Mouse (Mus musculus): ENCODE measurements around the gene Lhfpl2.

Lhfpl2 gene

DNA sequence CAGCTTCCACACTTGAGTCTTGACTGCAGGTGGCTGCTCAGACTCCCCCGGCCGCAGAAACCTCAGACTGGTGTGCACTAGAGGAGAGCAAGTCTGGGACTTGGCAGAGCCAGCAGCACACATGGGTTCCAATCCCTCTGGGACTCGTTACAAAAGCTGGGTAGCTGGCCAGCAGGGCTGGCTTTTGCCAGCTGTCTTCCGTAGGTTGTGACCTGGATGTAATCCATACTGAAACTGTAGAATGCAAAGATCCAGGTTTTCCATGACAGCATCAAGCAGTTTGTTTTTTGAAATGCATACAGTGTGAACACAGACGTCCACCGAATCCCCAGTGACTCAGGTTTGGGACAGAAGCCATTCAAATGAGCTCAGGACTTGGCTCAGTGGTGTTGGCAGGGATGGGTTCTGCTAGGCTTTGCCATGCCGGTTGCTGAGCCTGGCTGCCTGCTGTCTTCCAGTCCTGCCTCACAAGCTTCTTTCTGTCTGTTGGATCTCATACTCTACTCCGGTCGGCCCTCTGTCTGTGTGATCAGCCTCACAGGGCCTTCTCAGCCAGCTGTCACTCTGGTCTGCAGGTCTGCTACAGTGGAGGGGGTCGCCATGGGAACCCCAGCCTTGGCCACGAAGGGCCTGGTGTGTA lies 120.9 kb downstream of the Lhfpl2 start:
- peak; percentile 82 for DNase-seq

DNA sequence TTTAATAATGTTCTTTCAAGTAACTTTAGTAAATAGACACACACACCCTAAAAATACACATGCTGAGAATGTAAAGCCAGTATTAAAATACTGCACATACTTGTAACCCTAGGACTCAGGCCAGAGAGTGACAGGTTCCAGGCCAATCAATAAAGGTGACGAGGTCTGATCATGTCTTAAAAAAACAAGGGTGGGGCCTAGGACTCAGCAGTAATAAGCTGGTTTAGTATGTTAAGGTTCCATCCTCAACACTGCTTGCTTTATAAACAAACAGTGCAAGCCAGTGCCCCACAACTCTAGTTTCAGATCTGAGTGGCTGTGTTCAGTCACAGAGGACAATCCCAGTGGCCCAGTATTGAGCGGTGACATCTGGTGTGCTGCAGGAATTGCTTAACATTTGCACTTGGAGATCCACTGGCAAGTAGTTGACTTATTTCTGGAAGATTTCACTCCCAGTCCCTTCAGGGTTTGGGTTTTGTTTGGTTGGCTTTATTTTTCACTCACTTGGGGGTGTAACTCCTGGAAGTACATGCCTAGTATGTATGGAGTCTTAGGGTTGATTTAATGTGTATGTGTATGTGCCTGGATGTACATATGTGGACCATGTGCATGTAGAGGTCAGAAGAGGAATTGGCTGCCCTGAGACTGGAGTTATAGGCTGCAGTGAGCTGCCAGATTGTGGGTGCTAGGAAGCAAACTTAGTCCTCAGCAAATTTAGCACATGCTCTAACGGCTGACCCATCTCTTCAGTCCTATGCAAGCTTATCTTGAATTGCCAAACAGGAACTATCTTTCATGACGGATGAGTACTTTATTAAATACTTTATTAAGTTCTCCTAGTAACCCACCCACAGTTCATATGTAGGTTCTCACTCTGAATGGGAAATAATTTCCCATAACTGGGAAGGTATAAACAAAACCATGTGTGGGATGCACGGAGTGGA lies 123.2 kb downstream of the Lhfpl2 start:
- DNase-seq = no peak

DNA sequence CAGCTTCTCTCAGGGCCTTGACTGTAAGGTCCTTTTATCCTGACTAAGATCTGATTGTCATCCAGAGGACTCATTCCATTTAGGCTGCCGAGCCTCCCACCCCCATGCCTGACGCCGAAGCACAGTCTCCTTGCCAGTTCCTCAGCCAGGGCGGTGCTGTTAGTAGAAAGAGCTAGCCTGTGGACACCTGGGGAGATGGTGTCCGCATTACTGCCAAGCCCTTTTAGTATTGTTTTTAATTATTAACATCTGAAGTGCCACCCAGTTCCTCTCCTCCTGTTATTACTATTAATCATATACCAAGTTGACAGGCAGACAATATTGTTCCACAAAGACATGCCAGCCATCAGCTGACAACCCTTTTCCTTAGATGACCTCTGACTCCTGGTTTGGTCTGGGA lies 124.4 kb downstream of the Lhfpl2 start:
- DNase-seq = no peak

DNA sequence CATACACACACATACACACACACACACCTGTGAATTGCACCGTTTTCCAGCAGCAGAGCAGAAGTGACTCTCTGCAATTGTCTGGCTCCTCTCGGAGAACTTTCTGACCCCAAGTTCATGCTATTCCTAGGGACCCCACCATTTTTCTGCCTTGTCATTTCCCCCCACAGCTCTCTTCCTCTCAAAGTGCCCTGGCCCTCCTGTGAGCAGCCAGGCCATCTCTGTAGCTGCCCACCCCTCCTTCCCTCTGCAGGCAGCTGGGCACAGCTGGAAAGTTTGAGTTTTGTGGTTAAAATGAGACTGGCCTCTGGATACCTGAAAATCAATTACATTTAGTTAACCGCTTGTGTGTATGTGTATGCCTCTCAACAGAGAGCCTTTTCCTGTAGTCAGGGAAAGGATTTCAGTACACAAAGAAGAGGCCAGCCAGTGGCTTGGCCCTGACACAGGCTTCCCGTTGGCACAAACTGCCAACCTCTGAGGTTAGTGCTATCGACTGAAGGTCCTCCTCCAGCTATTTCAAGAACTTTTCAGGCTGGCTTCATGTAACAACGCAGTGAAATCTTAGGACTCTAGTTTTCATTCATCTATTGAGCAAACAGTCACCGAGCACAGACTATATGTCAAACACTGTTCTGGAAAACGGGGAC lies 125.9 kb downstream of the Lhfpl2 start:
- no peak for DNase-seq

DNA sequence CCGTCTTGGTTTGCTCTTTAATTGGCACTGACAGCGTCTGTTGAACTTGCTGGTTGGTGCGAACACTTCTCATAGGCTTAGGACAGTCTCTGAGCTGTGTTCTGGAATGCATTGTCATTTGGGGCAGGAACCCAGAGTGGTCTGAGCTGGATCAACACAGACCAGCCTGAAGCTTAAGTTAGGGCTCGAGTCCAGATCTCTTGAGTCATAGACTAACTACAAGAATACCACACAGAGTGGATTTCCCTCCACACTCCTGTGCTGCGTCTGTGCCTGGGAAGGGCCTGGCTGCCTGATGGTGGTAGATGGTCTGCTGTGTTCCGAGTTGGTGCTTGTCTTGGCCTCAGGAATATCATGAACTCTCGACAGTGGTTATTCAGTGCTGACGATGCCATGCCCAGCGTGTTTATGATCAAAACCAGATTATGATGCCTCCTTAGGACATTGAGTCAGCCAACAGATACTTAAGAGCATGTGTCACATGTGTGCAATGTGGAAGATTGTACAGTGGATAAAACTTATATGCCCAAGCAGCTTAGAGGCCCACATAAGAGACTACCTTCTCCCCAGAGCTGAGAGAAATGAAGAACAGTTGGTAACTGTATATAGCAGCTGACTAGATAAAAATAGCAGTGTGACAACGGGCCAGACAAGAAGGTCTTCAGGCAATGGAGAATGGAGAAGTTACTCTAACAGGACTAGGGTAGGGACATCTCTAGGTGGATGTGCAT lies 127.3 kb downstream of the Lhfpl2 start:
- DNase-seq = no peak

DNA sequence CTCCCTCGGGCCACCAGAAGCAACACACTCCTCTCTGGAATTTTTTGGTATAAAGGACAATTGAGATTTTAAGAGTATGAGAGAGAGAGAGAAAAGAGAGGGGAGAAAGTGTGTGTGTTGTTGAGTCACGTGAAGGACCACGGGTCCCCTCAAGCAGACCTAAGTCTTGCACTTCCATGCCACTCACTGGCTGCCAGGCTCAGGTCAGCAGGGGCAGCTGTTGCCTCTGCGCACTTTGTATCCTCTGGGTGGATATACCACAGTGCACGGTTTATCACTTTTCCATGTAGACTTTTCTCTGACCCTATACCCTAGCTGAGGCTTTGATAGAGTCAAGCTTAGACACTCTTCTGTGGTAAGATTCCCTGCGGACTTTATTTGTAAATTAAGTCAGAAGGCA lies 128.0 kb downstream of the Lhfpl2 start:
- DNase-seq = no peak

DNA sequence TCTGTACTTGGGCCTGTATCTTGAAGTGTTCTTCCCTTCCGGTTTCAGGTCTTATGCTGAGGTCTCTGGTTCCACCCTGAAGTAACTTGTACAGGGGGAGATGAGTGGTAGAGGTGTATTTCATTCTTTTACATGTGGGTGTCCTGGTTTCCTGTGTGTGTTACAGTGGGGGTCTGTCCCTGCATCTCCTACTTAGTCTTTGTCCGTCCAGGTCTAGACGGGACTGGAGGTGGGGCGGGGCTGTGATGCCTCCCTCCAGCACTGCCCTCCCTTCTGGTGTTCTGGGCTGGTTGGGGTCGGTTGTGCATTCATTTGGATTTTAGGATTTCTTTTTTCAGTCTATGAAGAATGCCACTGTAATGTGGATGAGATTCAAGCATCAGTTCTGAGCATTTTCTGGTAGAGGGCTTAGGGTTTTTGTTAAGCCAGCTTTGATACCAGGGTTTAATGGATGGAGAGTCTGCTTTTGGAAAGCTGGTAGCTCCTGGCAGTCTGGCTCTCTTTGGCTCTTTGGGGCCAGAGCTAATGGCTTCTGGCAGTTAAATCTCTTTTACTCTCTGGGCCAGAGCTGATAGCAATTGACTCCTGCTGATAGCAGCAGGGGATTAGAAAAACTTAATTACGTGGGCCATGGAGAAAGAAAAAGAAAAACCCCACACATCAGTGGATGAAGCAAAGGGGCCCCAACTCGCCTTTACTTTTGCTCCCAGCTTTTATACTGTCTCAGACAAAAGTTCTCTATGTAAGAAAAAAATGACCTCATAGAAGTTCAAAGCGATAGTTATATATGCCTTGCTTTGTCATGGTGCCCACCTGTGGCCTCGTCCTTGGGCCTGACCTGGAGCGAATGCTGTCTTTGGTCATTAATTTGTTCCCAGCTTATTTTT lies 130.8 kb downstream of the Lhfpl2 start:
- DNase-seq = no peak

DNA sequence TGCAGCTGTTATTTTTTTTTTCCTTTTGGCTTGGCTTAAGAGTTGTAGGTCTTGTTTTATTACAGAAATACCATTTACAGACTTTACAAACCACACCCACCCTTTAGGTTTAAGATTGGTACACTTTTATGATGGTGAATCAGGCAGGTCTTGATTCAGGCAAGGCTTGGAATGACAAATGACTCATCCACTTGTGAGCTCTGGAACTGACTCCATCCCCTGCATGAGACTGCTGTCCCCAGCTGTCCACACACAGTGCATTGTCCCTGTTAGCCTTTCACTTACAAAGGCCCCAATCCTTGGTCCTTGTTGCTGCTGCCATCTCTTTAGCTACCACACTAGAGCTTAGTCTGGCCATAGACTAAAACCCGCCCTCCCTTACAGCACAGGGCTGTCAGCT lies 132.8 kb downstream of the Lhfpl2 start:
- DNase-seq = no peak

DNA sequence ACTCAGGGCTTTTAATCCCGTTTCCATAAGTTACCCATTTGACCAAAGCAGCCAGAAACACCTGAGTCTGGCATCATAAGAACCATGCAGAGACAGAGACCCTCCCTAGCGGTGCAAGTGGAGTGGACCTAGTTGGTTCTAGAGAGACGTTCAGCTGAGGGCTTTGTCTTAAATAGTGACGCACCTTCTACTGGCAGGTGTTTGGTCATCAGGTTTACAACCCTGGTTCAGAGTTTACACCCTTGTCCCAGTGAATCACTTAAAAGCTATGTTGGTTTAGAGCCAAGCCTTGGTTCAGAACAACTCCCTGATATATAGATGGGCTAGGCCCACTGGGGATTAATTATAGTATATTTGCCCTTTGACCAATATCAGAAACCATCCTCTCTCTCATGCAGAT lies 135.6 kb downstream of the Lhfpl2 start:
- no peak for DNase-seq

DNA sequence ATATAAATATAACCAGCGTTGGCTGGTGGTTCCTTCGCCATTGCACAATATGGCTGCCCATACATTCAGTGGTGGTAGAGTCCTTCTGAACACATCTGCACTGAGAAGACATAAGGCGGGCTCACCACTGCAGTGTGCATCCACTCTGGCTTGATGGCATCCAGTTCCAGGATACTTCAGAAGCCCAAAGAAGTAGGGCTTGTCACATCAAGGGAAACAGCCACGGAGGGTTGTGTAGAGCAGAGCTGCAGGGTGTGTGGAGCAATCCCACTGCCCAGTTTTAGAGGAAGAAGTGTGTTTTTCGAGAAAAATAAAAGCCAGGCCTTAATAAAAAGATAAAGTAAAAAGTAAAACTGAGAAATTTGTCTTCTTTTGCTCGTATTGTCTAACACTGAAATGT lies 141.0 kb downstream of the Lhfpl2 start:
- no peak for DNase-seq

DNA sequence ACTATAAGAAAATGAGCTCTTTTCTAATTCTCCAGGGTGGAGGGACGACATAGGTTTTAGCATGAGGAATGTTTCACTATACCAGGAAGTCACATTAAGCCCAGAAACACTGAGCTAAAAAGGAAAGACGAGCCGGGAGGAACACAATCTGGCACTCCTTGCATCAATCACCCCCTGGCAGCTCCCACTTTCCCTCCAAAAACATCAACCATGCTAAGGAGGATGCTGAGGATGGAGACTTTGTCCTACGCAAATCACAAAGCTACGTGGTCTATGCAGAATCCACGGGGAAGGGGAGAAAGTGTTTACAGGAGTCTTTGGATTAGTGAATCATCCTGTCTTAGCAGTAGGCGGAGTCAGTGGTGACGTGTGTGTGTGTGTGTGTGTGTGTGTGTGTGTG lies 142.2 kb downstream of the Lhfpl2 start:
- DNase-seq = no peak

DNA sequence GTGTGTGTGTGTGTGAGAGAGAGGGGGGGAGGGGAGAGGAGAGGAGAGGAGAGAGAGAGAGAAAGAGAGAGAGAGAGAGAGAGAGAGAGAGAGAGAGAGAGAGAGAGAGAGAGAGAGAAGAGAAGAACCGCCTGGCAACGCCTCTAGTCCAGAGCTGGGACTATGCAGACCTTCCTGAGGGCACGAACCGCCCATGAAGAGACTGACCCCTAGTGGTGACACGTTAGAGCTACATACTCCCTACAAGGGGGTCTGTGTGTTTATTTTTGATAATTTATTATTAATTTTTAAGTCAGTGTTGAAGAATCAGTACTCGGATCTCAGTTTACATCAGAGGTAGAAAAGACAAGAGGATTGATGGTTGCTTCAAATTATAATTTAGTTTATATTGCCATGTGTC lies 147.6 kb downstream of the Lhfpl2 start:
- peak; percentile 37 for DNase-seq

DNA sequence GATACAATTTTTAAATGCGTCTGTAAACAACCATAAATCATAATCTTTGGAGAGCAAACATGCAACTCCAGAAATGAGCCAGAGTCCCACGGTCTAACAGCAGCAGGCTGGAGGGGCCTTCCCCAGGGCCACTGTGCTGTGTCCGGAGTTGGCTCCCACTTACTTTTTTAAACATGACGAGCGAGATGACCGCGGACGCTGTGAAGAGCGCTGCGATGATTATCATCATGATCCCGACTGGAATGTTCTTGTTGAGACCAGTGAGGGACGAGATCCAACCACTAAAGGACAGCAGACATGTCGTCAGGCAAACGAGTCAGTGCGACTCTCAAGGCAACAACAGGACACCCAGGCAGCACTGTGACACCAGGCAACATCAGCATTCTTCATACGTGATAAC lies 150.4 kb downstream of the Lhfpl2 start:
- DNase-seq = no peak

DNA sequence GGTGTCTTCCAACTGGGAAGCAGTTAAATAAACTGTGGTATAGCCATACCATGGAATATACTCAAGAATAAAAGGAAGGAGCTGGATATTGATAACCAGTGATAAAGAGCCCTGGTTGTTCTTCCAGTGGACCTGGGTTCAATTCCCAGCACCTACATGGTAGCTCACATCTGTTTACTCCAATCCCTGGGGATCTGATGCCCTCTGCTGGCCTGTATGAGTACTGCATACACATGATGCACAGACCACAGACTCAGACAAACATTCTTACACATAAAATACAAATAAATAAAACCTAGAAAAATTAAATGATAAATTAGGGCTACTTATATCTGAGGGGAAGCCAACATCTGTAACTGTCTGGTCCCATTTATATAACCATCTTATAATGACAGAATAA lies 151.3 kb downstream of the Lhfpl2 start:
- DNase-seq = no peak

DNA sequence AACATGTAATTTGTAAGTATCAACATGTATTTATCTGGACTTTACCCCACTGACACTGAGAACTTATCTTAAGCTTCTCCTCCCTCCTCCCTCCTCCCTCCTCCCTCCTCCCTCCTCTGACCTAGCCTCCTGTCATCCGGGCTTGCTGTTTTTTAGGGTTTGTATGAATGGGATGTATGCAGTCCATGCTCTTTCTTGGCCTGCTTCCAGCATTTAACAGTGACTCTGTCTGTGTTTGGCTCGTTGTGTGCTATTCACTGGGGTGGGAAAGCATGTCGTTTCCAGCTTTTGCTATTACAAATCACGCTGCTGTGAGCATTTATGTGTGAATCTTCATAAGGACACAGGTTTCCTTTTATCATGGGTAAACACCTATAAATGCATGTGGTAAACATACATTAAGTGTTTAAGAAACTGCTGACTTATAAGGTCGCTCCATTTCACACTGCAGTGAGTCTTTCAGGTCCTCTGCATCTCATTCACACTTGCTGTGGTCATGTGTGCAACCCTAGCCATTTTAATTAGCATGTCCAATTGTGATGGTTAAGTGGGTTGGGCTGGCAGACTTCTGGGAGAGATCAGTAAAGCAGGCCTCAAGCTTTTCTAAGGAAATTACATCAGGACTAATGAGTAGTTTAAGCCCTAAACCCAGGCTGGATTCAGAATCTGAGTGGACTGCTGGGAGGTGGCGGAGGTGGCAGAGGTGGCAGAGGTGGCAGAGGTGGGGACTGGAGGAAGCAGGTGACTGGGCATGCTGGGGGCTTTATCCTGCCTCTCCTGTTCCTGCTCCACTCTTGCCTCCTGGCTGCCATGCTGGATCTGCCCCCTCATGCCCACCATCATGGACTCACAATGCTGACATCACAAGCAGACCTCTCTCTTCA lies 153.9 kb downstream of the Lhfpl2 start:
- DNase-seq = no peak

DNA sequence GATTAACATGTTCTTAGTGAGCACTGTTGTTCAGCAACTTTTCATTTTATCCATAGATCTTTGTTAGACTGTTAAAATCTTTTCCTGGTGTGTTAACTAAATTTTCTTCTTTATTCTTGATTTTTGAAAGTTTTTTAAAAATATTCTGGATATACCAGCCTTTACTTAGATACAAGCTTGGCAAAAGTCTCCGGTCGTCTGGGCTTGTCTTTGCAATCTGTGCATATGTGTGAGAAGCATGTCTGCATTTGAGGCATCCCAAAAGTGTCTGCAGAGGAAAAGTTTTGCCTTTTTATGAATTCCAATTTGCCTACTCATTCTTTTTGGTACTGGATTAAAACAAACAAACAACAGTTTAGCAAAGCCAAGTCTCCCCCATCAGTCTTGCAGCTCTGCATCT lies 154.6 kb downstream of the Lhfpl2 start:
- DNase-seq = no peak

DNA sequence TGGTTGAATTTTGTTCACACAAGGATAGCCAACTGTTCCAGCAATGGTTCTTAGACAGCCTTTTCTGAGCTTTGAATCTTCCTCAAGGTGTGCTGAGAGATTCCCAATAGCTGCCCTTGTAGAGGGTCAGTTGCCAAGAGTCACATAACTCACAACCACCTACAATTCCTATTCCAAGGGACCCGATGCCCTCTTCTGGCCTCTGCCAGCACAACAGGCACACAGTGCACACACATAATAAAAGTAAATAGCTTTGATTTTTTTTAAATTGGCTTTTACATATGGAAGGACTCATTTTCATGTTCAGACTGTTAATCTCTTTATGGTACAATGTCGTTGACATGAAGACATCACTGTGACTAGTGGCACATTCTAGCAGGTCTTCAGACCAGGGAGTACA lies 155.1 kb downstream of the Lhfpl2 start:
- no peak for DNase-seq

DNA sequence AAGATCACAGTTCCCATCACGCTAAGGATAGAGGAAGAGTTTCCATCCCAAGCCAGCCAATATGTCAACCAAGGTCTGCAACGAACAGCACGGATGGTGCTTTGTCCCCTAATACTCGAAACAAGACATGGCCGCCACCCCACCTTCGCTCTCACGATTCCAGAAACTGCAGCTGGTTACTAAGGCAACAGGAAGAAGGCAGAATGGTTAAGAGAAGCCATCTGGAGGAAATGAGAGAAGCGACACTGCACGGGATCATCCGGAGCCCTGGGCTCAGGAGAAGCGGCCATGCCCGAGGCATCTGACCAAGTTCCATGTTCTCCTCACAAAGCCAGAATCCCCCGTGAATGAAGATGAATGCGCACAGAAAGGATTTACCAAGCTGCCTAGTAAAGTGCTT lies 166.0 kb downstream of the Lhfpl2 start:
- DNase-seq = peak; percentile 17

DNA sequence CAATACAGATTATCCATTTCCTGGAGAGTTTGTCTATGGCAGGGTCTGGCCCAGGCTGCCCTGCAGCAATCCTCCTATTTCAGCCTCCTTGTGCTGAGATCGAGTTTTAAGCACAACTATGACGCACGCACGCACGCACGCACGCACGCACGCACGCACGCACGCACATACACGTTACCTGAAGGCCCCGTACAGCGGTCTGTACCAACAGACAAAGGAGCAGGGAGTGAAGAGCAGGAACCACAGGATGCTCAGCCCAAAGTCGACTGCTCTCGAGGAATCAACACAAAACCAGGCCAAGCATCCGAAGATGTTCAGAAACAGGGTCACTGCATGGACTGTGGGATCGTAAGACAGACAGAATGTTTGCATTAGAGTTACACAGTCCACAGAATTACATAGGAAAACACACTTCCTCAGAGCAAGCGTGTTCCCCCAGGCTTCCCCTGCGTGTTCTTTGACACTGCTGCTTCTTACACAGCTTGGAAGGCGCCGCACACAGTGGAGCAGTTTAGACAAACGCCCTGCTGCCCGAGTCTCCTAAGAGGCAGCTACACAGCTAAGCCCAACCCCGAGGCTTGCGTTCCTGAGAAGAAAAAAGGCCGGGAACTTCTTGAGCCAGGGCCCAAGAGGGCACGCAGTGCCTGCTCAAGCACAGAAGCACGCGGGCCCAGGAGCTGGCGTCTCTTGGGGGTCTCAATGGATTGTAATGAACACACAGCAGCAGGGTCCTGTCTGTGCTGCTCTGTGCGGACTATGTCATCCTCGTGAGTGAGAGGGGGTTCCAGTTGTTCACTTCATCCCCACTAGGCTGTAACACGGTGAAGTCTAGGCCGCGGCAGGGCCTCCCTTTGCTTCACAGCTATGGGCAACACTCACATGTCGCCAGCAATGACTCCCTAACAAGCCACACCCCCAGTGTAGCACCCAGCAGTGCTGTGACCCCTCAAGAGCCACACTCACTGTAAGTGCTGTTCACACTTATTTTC lies 167.4 kb downstream of the Lhfpl2 start:
- no peak for DNase-seq

DNA sequence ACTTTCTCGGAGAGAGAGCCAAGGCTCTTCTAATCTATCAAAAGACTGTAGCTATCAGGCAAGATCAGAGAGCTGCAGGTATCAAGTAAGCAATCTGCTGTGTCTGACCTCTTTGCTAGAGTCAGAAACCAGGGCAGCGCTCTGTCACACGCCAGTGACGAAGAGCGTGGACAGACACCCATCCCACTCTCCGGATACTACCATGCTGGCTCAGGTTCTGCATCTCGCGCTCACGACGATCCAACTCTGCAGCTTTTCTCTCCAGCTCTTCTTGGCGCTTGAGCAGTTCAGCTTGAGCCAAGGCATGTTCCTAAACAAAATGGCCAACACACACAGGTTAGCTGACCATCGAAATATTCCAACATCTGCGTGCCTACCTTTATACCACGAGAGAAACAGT lies 174.3 kb downstream of the Lhfpl2 start:
- no peak for DNase-seq

Measured in right cerebral cortex, adult 18-20 months (tissue).